Mouse (Mus musculus): Measurements from ENCODE around the gene Msh6. TPM values are rescaled to one million over a fixed set of nuclear protein-coding genes. Genes with fewer than 3 reads are reported as not detected.
"Not testable (repeated sequence)": the region's sequence is repeated elsewhere in the genome, so short reads cannot be mapped to it uniquely, and the experiment has no call there.

The Msh6 gene
- polyA plus RNA-seq, 1 experiment, result 3.3 TPM

DNA sequence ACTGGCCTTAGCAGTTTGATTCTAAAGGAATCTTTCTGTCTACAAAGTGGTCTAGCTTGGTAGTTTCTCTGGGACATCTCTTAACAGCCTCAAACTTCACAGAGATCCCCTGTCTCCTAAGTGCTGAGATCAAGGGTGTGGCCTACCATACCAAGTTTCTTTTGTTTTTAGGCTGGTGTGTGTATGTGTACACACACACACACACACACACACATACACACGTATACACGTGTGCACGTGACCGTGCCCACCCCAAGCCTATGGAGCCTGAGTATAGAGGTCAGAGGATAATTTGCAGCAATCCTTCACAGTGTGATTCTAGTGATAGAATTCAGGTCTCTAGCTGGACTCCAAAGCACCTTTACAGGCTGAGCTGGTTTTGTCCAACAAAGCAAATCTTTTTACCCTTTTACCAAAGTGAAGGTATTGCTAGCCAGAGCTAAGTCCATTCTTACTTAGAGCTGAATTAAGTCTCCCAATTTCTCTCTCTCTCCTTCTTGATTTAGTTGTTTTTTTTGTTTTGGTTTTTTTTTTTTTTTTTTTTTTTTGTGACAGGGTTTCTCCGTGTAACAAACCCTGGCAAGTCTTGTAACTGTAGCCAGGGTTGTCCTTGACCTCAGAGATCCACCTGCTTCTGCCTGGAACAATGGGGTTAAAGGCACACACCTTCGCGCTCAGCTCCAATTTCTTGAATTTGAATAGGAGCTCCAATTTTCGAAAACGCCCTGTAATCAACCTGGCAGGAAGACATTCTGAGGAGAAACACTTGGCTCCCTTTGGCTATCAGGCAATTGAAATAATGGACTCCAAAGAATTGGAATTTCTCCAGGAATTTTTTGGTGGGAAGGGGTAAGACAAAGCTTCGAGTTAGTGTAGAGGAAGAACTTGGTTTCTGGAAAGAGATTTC is 1.3 kb upstream of the Msh6 start:
- WGBS, result 74% methylated on average over 10 of the region's 10 CpGs
- H3K4me1 ChIP-seq (ENCODE audit: control insufficient read depth, insufficient read depth, low read length), result no peaks in the 10 kb centered on the region; the same call in 1 of the 2 replicates
- H3K36me3 ChIP-seq (ENCODE audit: control insufficient read depth, insufficient read depth, low read length), result no peaks in the 10 kb centered on the region
- H3K4me3 ChIP-seq (ENCODE audit: insufficient read depth, low read depth, low read length), result no peak overlapping the region
- TF ChIP-seq CTCF (conservative IDR thresholded peaks at IDR 0.05; ENCODE audit: insufficient read depth, insufficient read length, low read depth, low read length) (no peak), POLR2A (IDR thresholded peaks at IDR 0.05; ENCODE audit: low read depth, low read length) (no peak)
- H3K27ac ChIP-seq (ENCODE audit: insufficient read depth, low read depth, low read length), result no peak overlapping the region
- no peaks in the 10 kb centered on the region for H3K27me3 ChIP-seq (replicated peaks; ENCODE audit: control insufficient read depth, insufficient read depth, low read length)
- DNase-seq, result no peak

DNA sequence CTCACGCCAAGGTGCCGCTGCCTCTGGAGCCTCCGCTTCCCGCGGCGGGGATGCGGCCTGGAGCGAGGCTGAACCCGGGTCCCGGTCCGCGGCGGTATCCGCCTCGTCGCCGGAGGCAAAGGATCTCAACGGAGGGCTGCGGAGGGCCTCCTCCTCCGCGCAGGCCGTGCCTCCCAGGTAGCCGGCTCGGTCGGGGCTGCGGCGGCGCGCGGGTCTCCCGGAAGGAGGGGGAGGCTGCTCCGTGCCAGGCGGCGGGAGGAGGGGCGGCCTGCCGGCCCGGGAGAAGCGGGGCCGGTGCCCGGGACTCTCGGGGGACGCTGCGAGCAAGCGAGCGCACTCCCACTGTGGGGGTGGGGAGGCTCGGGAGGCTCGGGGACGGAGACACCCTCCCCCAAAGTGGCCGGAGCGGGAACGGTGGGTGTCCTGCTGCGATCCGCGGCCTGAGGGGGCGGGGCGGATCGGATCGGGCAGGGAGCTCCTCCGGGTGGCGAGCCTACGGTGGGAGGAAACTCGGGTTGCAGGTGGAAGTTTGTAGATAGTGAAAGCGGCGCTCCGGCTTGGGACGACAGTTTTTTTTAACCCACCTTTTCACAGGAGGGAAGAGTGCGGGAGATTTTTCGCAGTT is 479 bp downstream of the Msh6 start:
- H3K27ac ChIP-seq (ENCODE audit: insufficient read depth, low read depth, low read length), result peak overlapping the region; percentile 34
- H3K4me1 ChIP-seq (ENCODE audit: control insufficient read depth, insufficient read depth, low read length), result no peaks in the 10 kb centered on the region; the same call in 1 of the 2 replicates
- DNase-seq, result peak; percentile 69
- no peaks in the 10 kb centered on the region for H3K36me3 ChIP-seq (ENCODE audit: control insufficient read depth, insufficient read depth, low read length)
- H3K27me3 ChIP-seq (replicated peaks; ENCODE audit: control insufficient read depth, insufficient read depth, low read length), result no peaks in the 10 kb centered on the region
- H3K4me3 ChIP-seq (ENCODE audit: insufficient read depth, low read depth, low read length), result peak overlapping the region; percentile 92
- TF ChIP-seq CTCF (conservative IDR thresholded peaks at IDR 0.05; ENCODE audit: insufficient read depth, insufficient read length, low read depth, low read length) (no peak), POLR2A (IDR thresholded peaks at IDR 0.05; ENCODE audit: low read depth, low read length) (no peak)
- under 1% methylated on average over 65 of the region's 68 CpGs for WGBS

DNA sequence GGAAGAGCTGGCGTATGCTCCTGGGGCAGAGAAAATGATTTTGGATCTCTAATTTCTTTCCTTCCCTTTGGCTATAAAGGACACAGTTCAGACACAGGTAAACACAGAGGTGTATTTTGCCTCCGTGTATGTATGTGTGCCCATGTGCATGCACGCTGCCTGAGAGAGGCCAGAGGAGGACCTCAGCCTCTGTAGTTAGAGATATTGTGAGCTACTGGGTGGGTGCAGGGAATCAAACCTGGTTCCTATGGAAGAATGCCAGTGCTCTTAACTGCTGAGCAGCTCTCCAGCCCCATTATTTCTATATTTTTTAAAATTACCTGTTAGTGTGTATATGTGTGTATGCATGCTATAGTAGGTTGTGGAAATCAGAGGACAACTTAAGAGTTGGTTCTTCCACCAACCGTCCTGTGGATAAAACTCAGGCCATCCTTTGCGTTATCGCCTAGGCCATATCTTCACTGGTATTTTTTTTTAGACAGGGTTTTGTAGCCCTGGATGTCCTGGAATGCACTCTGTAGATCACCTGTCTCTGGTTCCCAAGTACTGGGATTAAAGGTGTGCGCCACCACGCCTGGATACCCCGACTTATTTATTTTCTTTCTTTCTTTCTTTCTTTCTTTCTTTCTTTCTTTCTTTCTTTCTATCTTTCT is 1.4 kb downstream of the Msh6 start:
- H3K27me3 ChIP-seq (replicated peaks; ENCODE audit: control insufficient read depth, insufficient read depth, low read length), result no peaks in the 10 kb centered on the region
- H3K4me3 ChIP-seq (ENCODE audit: insufficient read depth, low read depth, low read length), result no peak overlapping the region
- 72% methylated on average over 9 of the region's 9 CpGs for WGBS

DNA sequence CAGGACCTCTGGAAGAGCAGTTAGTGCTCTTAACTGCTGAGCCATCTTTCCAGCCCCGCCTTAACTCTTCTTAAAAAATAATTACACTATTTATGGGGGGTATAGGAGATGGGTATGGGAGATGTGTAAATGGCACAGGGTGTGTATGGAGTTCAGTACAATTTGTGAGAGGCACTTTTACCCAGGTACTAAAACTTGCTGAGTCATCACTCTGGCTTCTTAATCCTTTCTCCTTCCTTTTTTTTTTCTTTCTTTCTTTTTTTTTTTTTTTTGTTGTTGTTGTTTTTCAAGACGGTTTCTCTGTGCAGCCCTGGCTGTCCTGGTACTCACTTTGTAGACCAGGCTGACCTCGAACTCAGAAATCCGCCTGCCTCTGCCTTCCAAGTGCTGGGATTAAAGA is 2.1 kb downstream of the Msh6 start:
- H3K4me3 ChIP-seq (ENCODE audit: insufficient read depth, low read depth, low read length); DNase-seq; H3K27me3 ChIP-seq (replicated peaks; ENCODE audit: control insufficient read depth, insufficient read depth, low read length); H3K4me1 ChIP-seq (ENCODE audit: control insufficient read depth, insufficient read depth, low read length); H3K36me3 ChIP-seq (ENCODE audit: control insufficient read depth, insufficient read depth, low read length); H3K27ac ChIP-seq (ENCODE audit: insufficient read depth, low read depth, low read length): not testable (repeated sequence)
- 84% methylated on average over 4 of the region's 4 CpGs for WGBS

More for the DNA sequence above, 1.4 kb downstream of the Msh6 start:
- TF ChIP-seq CTCF (conservative IDR thresholded peaks at IDR 0.05; ENCODE audit: insufficient read depth, insufficient read length, low read depth, low read length), result no peak
- TF ChIP-seq POLR2A (IDR thresholded peaks at IDR 0.05; ENCODE audit: low read depth, low read length), result no peak
- Histone ChIP-seq H3K36me3 (ENCODE audit: control insufficient read depth, insufficient read depth, low read length) (no peaks in the 10 kb centered on the region), H3K27ac (ENCODE audit: insufficient read depth, low read depth, low read length) (no peak overlapping the region), H3K4me1 (ENCODE audit: control insufficient read depth, insufficient read depth, low read length) (no peaks in the 10 kb centered on the region; the same call in 1 of the 2 replicates)
- DNase-seq, result no peak

DNA sequence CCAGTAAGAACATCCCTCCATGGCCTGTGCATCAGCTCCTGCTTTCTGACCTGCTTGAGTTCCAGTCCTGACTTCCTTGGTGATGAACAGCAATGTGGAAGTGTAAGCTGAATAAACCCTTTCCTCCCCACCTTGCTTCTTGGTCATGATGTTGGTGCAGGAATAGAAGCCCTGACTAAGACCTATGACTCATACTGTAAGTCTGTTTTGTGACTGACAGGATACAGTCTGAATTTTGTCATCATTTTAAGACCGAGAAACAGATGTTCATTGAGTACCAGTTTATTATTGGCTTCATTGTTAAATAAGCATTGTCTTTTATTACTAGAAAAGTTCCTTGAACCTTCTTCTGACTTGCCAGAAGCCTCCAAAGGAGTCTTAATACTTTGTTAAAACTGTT is 4.8 kb downstream of the Msh6 start:
- not testable (repeated sequence) for H3K36me3 ChIP-seq (ENCODE audit: control insufficient read depth, insufficient read depth, low read length); H3K4me1 ChIP-seq (ENCODE audit: control insufficient read depth, insufficient read depth, low read length); DNase-seq; H3K4me3 ChIP-seq (ENCODE audit: insufficient read depth, low read depth, low read length); H3K27ac ChIP-seq (ENCODE audit: insufficient read depth, low read depth, low read length); H3K27me3 ChIP-seq (replicated peaks; ENCODE audit: control insufficient read depth, insufficient read depth, low read length)
- WGBS, result 86% methylated on average over 1 of the region's 1 CpGs

DNA sequence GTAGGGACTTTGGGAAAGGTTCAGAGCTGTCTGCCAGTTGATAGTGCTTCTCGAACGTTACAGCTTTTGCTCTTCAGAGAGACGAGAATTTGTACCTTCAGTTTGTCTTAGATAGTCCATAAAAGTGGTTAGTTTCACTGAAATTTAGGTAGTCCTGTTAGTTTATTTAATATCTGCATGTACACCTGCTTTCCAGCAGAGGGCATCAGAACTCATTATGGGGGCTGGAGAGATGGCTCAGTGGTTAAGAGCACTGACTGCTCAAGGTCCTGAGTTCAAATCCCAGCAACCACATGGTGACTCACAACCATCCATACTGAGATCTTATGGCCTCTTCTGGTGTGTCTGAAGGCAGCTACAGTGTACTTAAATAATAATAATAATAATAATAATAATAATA is 7.2 kb downstream of the Msh6 start:
- TF ChIP-seq POLR2A (IDR thresholded peaks at IDR 0.05; ENCODE audit: low read depth, low read length) (no peak), CTCF (conservative IDR thresholded peaks at IDR 0.05; ENCODE audit: insufficient read depth, insufficient read length, low read depth, low read length) (peak; percentile 22; the same call in 1 of the 2 replicates)
- WGBS, result 81% methylated on average over 3 of the region's 3 CpGs
- Histone ChIP-seq H3K27me3 (replicated peaks; ENCODE audit: control insufficient read depth, insufficient read depth, low read length) (no peaks in the 10 kb centered on the region), H3K4me1 (ENCODE audit: control insufficient read depth, insufficient read depth, low read length) (peaks cover 4% of the 10 kb centered on the region; the same call in 1 of the 2 replicates), H3K36me3 (ENCODE audit: control insufficient read depth, insufficient read depth, low read length) (peaks cover 1% of the 10 kb centered on the region; the same call in 1 of the 2 replicates), H3K4me3 (ENCODE audit: insufficient read depth, low read depth, low read length) (no peak overlapping the region), H3K27ac (ENCODE audit: insufficient read depth, low read depth, low read length) (no peak overlapping the region)
- DNase-seq, result no peak

DNA sequence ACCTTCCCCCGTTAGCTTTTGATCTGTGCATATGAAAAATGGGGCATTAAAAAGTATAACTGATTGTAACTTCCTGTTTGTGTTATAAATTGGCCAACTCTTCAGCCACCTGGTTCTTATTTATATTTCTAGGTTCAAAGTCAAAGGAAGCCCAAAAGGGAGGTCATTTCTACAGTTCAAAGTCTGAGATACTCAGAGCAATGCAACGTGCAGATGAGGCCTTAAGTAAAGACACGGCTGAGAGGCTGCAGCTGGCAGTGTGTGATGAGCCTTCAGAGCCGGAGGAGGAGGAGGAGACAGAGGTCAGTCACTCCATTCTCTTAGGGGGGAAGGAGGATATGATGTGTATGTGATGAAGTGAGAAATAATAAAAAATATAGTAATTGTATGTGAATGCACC is 8.5 kb downstream of the Msh6 start:
- H3K27ac ChIP-seq (ENCODE audit: insufficient read depth, low read depth, low read length), result no peak overlapping the region
- TF ChIP-seq CTCF (conservative IDR thresholded peaks at IDR 0.05; ENCODE audit: insufficient read depth, insufficient read length, low read depth, low read length) (no peak), POLR2A (IDR thresholded peaks at IDR 0.05; ENCODE audit: low read depth, low read length) (no peak)
- H3K27me3 ChIP-seq (replicated peaks; ENCODE audit: control insufficient read depth, insufficient read depth, low read length), result no peaks in the 10 kb centered on the region
- peak; percentile 59 for DNase-seq
- H3K36me3 ChIP-seq (ENCODE audit: control insufficient read depth, insufficient read depth, low read length), result peaks cover 1% of the 10 kb centered on the region; the same call in 1 of the 2 replicates
- no peak overlapping the region for H3K4me3 ChIP-seq (ENCODE audit: insufficient read depth, low read depth, low read length)
- peaks cover 4% of the 10 kb centered on the region; the same call in 1 of the 2 replicates for H3K4me1 ChIP-seq (ENCODE audit: control insufficient read depth, insufficient read depth, low read length)
- WGBS, result 32% methylated on average over 4 of the region's 4 CpGs

Measured in kidney, adult 2 months (tissue).